Mouse (Mus musculus): ENCODE results near the gene Ccl19. TPM values are rescaled to one million over a fixed set of nuclear protein-coding genes. Genes with fewer than 3 reads are reported as not detected.
"Not testable (repeated sequence)": the region's sequence is repeated elsewhere in the genome, so short reads cannot be mapped to it uniquely, and the experiment has no call there.

Ccl19 gene
- polyA plus RNA-seq (2015; fragmentation: Nextera tagmentation; extraction: Ambion mirVana) = 0.75 and 1.1 TPM in 2 replicates

DNA sequence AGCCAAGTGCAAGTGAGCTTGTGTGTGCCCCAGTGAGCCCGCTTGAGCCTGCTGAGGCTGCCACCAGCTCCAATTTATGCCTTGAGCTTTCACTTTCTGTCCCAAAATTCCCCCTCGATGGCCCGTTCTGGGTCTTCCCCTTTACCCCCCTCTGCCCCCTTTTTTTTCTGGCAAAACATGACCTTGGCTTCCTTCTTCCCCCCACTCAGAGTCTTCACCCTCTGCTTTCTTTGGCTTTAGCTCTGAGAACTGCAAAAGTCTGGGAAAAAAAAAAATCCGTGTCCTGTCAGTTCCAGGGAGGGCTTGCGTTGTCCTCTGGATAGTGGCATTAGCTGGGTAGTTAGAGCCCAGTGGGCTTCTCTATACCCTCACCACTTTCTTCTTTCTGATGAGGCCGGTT is at the start of gene Ccl19:
Gene Ccl19 (minus strand): TSS at position 101 of the 400 bp plus-strand sequence.
- no CpG with 5 or more reads among the region's 6 CpGs for WGBS
- H3K27me3 ChIP-seq (replicated peaks; ENCODE audit: control insufficient read depth, insufficient read depth, low read length); ATAC-seq; H3K4me2 ChIP-seq (replicated peaks; ENCODE audit: low read depth); H3K4me3 ChIP-seq (ENCODE audit: low read depth, low read length); H3K9ac ChIP-seq (ENCODE audit: low read depth, low read length); H3K4me1 ChIP-seq (replicated peaks; ENCODE audit: control insufficient read depth, insufficient read depth, low read length); H3K36me3 ChIP-seq (ENCODE audit: control insufficient read depth, insufficient read depth); H3K9me3 ChIP-seq (ENCODE audit: control insufficient read depth); H3K27ac ChIP-seq (ENCODE audit: low read depth, low read length): not testable (repeated sequence)

GRCm38 (mm10) chr4:42773893-42774292 is 17.5 kb upstream of the Ccl19 start, which contains the start of gene Ccl21a:
Ccl21a (minus strand) TSS chr4:42773993.
- H3K27me3 ChIP-seq (replicated peaks; ENCODE audit: control insufficient read depth, insufficient read depth, low read length); H3K4me2 ChIP-seq (replicated peaks; ENCODE audit: low read depth); H3K27ac ChIP-seq (ENCODE audit: low read depth, low read length); H3K9me3 ChIP-seq (ENCODE audit: control insufficient read depth); H3K9ac ChIP-seq (ENCODE audit: low read depth, low read length); H3K4me1 ChIP-seq (replicated peaks; ENCODE audit: control insufficient read depth, insufficient read depth, low read length); H3K4me3 ChIP-seq (ENCODE audit: low read depth, low read length); H3K36me3 ChIP-seq (ENCODE audit: control insufficient read depth, insufficient read depth); ATAC-seq: not testable (repeated sequence)
- WGBS = no CpG with 5 or more reads among the region's 5 CpGs

DNA sequence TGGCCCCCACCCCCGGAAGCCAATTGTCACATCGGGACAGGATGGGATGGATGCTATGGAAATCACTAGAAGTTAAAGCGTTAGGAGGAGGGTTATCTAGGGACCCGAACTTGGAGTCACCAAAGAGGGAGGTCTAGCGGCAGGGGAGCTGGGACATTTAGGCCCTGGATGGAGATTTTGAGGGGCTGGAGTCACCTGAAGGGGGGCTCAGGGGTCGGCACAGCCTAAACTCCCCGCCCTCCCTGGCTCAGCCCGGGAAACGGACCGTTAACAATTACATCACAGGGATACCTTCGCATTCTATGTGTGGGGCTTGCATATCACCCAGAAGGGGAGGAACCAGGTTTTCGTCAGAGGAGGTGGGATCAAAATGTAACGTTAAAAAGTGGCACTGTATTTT is 21.1 kb downstream of the Ccl19 start, which contains the start of gene 4930578G10Rik:
Gene 4930578G10Rik (plus strand): TSS at position 301 of the 400 bp plus-strand sequence.
- ATAC-seq; H3K27me3 ChIP-seq (replicated peaks; ENCODE audit: control insufficient read depth, insufficient read depth, low read length); H3K36me3 ChIP-seq (ENCODE audit: control insufficient read depth, insufficient read depth); H3K27ac ChIP-seq (ENCODE audit: low read depth, low read length); H3K4me3 ChIP-seq (ENCODE audit: low read depth, low read length); H3K4me2 ChIP-seq (replicated peaks; ENCODE audit: low read depth); H3K4me1 ChIP-seq (replicated peaks; ENCODE audit: control insufficient read depth, insufficient read depth, low read length); H3K9me3 ChIP-seq (ENCODE audit: control insufficient read depth); H3K9ac ChIP-seq (ENCODE audit: low read depth, low read length): not testable (repeated sequence)
- WGBS = no CpG with 5 or more reads among the region's 13 CpGs

Other genes with a start within 250 kb of the Ccl19 start
- gene Fam205a2, start 228.4 kb downstream of the Ccl19 start, polyA plus RNA-seq (2015; fragmentation: Nextera tagmentation; extraction: Ambion mirVana) = 0.05 TPM in 1 of 2 replicates, not detected in the other
- gene Gm10591, start 144.4 kb downstream of the Ccl19 start, polyA plus RNA-seq (2015; fragmentation: Nextera tagmentation; extraction: Ambion mirVana) = 3.2 TPM in 1 of 2 replicates, not detected in the other
- 0.66 and 1.4 TPM in 2 replicates for gene Gm2564, start 126.9 kb downstream of the Ccl19 start, polyA plus RNA-seq (2015; fragmentation: Nextera tagmentation; extraction: Ambion mirVana)
- not detected in 2 replicates for gene Ccl27b, start 101.3 kb downstream of the Ccl19 start, polyA plus RNA-seq (2015; fragmentation: Nextera tagmentation; extraction: Ambion mirVana)
- 0.09 TPM in 1 of 2 replicates, not detected in the other for gene Il11ra2, start 94.7 kb downstream of the Ccl19 start, polyA plus RNA-seq (2015; fragmentation: Nextera tagmentation; extraction: Ambion mirVana)
- not detected in 2 replicates for gene 4930578G10Rik, start 21.0 kb downstream of the Ccl19 start, polyA plus RNA-seq (2015; fragmentation: Nextera tagmentation; extraction: Ambion mirVana)
- 70.3 and 73.7 TPM in 2 replicates for gene Ccl21a, start 17.4 kb upstream of the Ccl19 start, polyA plus RNA-seq (2015; fragmentation: Nextera tagmentation; extraction: Ambion mirVana)
- gene Fam205a1, start 97.3 kb upstream of the Ccl19 start, polyA plus RNA-seq (2015; fragmentation: Nextera tagmentation; extraction: Ambion mirVana) = not detected in 2 replicates
- gene Gm12394, start 100.2 kb upstream of the Ccl19 start, polyA plus RNA-seq (2015; fragmentation: Nextera tagmentation; extraction: Ambion mirVana) = 0.05 and 0.12 TPM in 2 replicates
- gene Fam205c, start 117.7 kb upstream of the Ccl19 start, polyA plus RNA-seq (2015; fragmentation: Nextera tagmentation; extraction: Ambion mirVana) = 0.16 TPM in 1 of 2 replicates, not detected in the other
- gene Phf24, start 160.1 kb upstream of the Ccl19 start, polyA plus RNA-seq (2015; fragmentation: Nextera tagmentation; extraction: Ambion mirVana) = 0.73 and 1.0 TPM in 2 replicates
- gene Dnajb5, start 193.2 kb upstream of the Ccl19 start, polyA plus RNA-seq (2015; fragmentation: Nextera tagmentation; extraction: Ambion mirVana) = 7.5 and 8.8 TPM in 2 replicates
- 0.43 TPM in 1 of 2 replicates, not detected in the other for gene 1700022I11Rik, start 213.0 kb upstream of the Ccl19 start, polyA plus RNA-seq (2015; fragmentation: Nextera tagmentation; extraction: Ambion mirVana)
- gene Vcp, start 243.9 kb upstream of the Ccl19 start, polyA plus RNA-seq (2015; fragmentation: Nextera tagmentation; extraction: Ambion mirVana) = 205 and 207 TPM in 2 replicates